In the genomic region with DNA sequence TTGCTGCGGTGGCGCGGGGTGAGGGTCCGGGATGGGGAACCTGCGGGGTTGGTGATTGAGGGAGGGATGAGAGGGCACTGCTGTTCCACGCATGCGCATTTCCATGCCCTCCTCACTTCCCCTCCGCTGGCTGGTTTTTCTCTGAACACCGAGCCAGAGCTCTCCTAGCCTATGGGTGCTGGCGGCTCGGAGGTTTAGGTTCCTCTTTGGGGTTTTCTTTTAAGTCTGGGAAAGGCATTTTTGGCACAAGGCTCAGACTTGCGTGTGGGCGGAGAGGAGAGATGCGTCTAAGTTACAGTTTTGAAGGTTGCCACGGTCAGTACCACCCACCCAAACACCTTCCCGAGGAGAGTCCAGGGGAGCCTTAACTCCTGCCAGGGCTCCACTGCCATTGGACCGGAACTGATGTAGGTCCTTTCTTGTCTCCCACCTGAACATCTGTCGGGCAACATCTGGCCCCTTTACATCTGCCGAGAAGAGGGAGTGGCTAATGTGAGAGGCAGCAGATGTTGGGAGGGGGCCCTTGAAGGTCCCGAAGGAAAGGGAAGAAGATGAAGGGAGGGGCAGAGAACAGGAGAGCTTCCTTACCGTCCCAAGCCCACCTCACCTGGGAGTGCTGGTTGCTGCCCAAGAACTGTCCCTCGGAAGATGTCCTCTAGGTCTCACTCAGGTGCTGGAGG, we compare ENCODE assay signal across 8 mouse cellular contexts. TPM values are rescaled to one million over a fixed set of nuclear protein-coding genes. Genes with fewer than 3 reads are reported as not detected.
DNase-seq lines count a peak whose midpoint lies in the region; ATAC-seq and TF ChIP-seq lines count a peak whose summit lies in the region.

No protein-coding gene starts in this region.

- WGBS in lung, embryonic 16.5 days = 14% methylated on average over 22 of the region's 22 CpGs
- WGBS in hindbrain, embryonic 15.5 days = 22% methylated on average over 22 of the region's 22 CpGs
- WGBS in stomach, embryonic 16.5 days = 16% methylated on average over 22 of the region's 22 CpGs
- WGBS in cerebellum, adult 2 months = 26% methylated on average over 22 of the region's 22 CpGs

- no peak for TF ChIP-seq CTCF in cerebellum, adult 2 months (IDR thresholded peaks at IDR 0.05; ENCODE audit: borderline replicate concordance, insufficient read depth, low read depth, low read length)

- no peak overlapping the region for H3K27ac ChIP-seq in lung, embryonic 16.5 days (ENCODE audit: low read length)
- no peak overlapping the region for H3K27ac ChIP-seq in hindbrain, embryonic 15.5 days (replicated peaks)
- no peak overlapping the region for H3K27ac ChIP-seq in stomach, embryonic 16.5 days (ENCODE audit: low read length)
- no peak overlapping the region for H3K27ac ChIP-seq in cerebellum, adult 2 months (ENCODE audit: insufficient read depth, low read length)

- no peak overlapping the region for H3K9ac ChIP-seq in lung, embryonic 16.5 days (ENCODE audit: low read length)
- peak overlapping the region; percentile 36 for H3K9ac ChIP-seq in hindbrain, embryonic 15.5 days
- 0 out of 2 replicates have a peak overlapping the region, but pooled peaks have one; percentile 22 for H3K9ac ChIP-seq in stomach, embryonic 16.5 days (ENCODE audit: low read length)

- no peak for DNase-seq in lung, postnatal 10 days
- DNase-seq in embryo, embryonic 10 days (ENCODE audit: low spot score) = peak; percentile 69
- no peak for DNase-seq in adrenal gland, adult 2 months
- no peak for DNase-seq in cerebellum, adult 2 months

- no peaks in the 10 kb centered on the region for H3K36me3 ChIP-seq in lung, embryonic 16.5 days (ENCODE audit: control insufficient read depth, insufficient read depth, low read length)
- no peaks in the 10 kb centered on the region for H3K36me3 ChIP-seq in hindbrain, embryonic 15.5 days
- peaks cover 82% of the 10 kb centered on the region for H3K36me3 ChIP-seq in megakaryocyte, embryonic 14.5 days (replicated peaks; ENCODE audit: low read length)
- no peaks in the 10 kb centered on the region for H3K36me3 ChIP-seq in stomach, embryonic 16.5 days (ENCODE audit: control insufficient read depth, insufficient read depth, low read length)

- ATAC-seq in lung, embryonic 16.5 days (ENCODE audit: low read depth) = peak; percentile 38; the same call in 1 of the 2 replicates
- no peak for ATAC-seq in hindbrain, embryonic 15.5 days (ENCODE audit: low FRiP score, low read depth)
- ATAC-seq in stomach, embryonic 16.5 days (ENCODE audit: insufficient read depth, low FRiP score) = no peak

- TF ChIP-seq POLR2A in cerebellum, adult 2 months (IDR thresholded peaks at IDR 0.05; ENCODE audit: borderline replicate concordance, insufficient read depth, low read length) = no peak

- H3K4me1 ChIP-seq in lung, embryonic 16.5 days (replicated peaks; ENCODE audit: control insufficient read depth, insufficient read depth, low read length) = no peaks in the 10 kb centered on the region; the same call in 1 of the 2 replicates
- H3K4me1 ChIP-seq in hindbrain, embryonic 15.5 days (replicated peaks) = peaks cover 9% of the 10 kb centered on the region; the same call in 1 of the 2 replicates
- peaks cover 99% of the 10 kb centered on the region for H3K4me1 ChIP-seq in megakaryocyte, embryonic 14.5 days
- no peaks in the 10 kb centered on the region for H3K4me1 ChIP-seq in stomach, embryonic 16.5 days (ENCODE audit: control insufficient read depth, insufficient read depth, low read length)
- H3K4me1 ChIP-seq in cerebellum, adult 2 months (ENCODE audit: control insufficient read depth, insufficient read depth, low read length) = no peaks in the 10 kb centered on the region

- peak overlapping the region; percentile 51 for H3K4me2 ChIP-seq in lung, embryonic 16.5 days (ENCODE audit: low read depth, low read length)
- peak overlapping the region; percentile 56 for H3K4me2 ChIP-seq in hindbrain, embryonic 15.5 days
- H3K4me2 ChIP-seq in stomach, embryonic 16.5 days (ENCODE audit: low read depth, low read length) = peak overlapping the region; percentile 48

- H3K4me3 ChIP-seq in lung, embryonic 16.5 days (ENCODE audit: low read length) = peak overlapping the region; percentile 23; the same call in 1 of the 2 replicates
- peak overlapping the region; percentile 30 for H3K4me3 ChIP-seq in hindbrain, embryonic 15.5 days
- H3K4me3 ChIP-seq in megakaryocyte, embryonic 14.5 days (replicated peaks) = peak overlapping the region; percentile 90
- peak overlapping the region; percentile 24 for H3K4me3 ChIP-seq in stomach, embryonic 16.5 days (replicated peaks; ENCODE audit: low read length)
- H3K4me3 ChIP-seq in cerebellum, adult 2 months (replicated peaks; ENCODE audit: insufficient read depth, low read depth, low read length) = no peak overlapping the region

- no peaks in the 10 kb centered on the region for H3K9me3 ChIP-seq in lung, embryonic 16.5 days (ENCODE audit: control insufficient read depth, low read length)
- H3K9me3 ChIP-seq in hindbrain, embryonic 15.5 days = no peaks in the 10 kb centered on the region
- no peaks in the 10 kb centered on the region for H3K9me3 ChIP-seq in megakaryocyte, embryonic 14.5 days
- H3K9me3 ChIP-seq in stomach, embryonic 16.5 days (replicated peaks; ENCODE audit: control insufficient read depth, low read length) = no peaks in the 10 kb centered on the region

- H3K27me3 ChIP-seq in lung, embryonic 16.5 days (ENCODE audit: control insufficient read depth, insufficient read depth, low read depth, low read length) = peaks cover 3% of the 10 kb centered on the region; the same call in 1 of the 2 replicates
- 0 out of 2 replicates have a peak, but pooled peaks cover 4% of the 10 kb centered on the region for H3K27me3 ChIP-seq in hindbrain, embryonic 15.5 days
- no peaks in the 10 kb centered on the region for H3K27me3 ChIP-seq in megakaryocyte, embryonic 14.5 days (replicated peaks)
- H3K27me3 ChIP-seq in stomach, embryonic 16.5 days (ENCODE audit: control insufficient read depth, insufficient read depth, low read length) = no peaks in the 10 kb centered on the region
- H3K27me3 ChIP-seq in cerebellum, adult 2 months (ENCODE audit: control insufficient read depth, insufficient read depth, low read length) = no peaks in the 10 kb centered on the region

RNA-seq across cellular contexts. Expression of gene Runx3, which starts 8.5 kb away (rescaled TPM):
- polyA plus RNA-seq in lung, embryonic 16.5 days (2015; fragmentation: Nextera tagmentation; extraction: Ambion mirVana) = 0.16 and 0.19 TPM in 2 replicates
- 0.04 and 0.05 TPM in 2 replicates for polyA plus RNA-seq in hindbrain, embryonic 15.5 days (2015; fragmentation: Nextera tagmentation; extraction: Ambion mirVana)
- polyA plus RNA-seq in megakaryocyte, embryonic 14.5 days (2012; ENCODE audit: insufficient read depth, low replicate concordance) = 128 and 414 TPM in 2 replicates
- polyA plus RNA-seq in stomach, embryonic 16.5 days (2015; fragmentation: Nextera tagmentation; extraction: Ambion mirVana) = 0.24 and 0.54 TPM in 2 replicates
- total RNA-seq in adrenal gland, adult 2 months (2021) = 1 to 10 TPM; 3.1 to 4.0 TPM
- polyA plus RNA-seq in adrenal gland, adult 2 months (2012; rRNA removed) = 3.4 and 4.7 TPM in 2 replicates
- 0.05 TPM in 1 of 2 replicates, not detected in the other for polyA plus RNA-seq in cerebellum, adult 2 months (2012; rRNA removed)

Comparison
In these comparisons a context has a peak if more than half of its experiments do, and no peak if none do; other contexts are left out.
1. RNA of gene Runx3, which starts 8.5 kb away (polyA plus RNA-seq): 128 to 414 TPM in megakaryocyte, embryonic 14.5 days; 3.4 to 4.7 TPM in adrenal gland, adult 2 months, 0.24 to 0.54 TPM in stomach, embryonic 16.5 days, 0.16 to 0.19 TPM in lung, embryonic 16.5 days, 0.04 to 0.05 TPM in hindbrain, embryonic 15.5 days and 0.05 TPM in cerebellum, adult 2 months; every median in the first group is over 10 times any median in the second.
2. Peak in every context shown above with its lines, with median percentiles within 50 percentile points of each other: H3K4me2 ChIP-seq.